Mouse (Mus musculus): ENCODE measurements around the gene Ifrd1. TPM values are rescaled to one million over a fixed set of nuclear protein-coding genes. Genes with fewer than 3 reads are reported as not detected.

Gene Ifrd1
- polyA plus RNA-seq (2015; fragmentation: Nextera tagmentation; extraction: Ambion mirVana) = 152 and 156 TPM in 2 replicates

DNA sequence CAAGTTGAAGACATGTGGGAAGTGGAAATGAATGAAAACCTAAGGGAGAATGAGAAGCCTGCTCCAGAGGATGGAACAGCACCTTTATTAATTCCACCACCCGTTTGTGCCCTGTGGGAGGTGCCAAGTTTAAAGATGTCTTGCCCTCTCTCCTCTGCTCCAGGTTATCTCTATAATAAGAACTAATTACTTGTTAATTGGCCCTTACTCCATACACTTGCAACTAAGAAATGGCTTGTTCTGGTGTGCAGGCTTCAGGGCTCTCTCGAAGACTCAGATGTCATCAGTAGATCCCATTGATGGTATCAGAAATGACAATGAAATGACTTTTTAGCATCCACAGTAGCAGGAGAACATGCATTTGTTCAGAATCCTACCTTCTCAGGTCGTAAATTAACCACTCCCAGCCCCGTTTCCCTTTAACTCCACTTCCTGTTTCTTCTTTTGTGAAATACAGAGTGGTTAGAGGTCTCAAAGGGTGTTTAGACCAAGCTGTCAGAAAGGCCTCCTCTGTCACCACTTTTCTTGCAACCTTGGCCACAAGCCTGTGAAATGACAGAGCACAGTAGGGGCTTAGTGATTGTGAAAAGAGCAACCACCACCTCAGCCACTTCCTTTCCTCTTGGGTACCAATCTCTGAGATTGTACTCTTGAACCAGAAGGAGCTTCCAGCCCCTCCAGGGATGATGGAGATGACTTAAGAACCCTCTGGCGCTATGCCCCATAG is at the start of gene Ifrd1:
Gene Ifrd1 (minus strand): TSS at position 51 of the 727 bp plus-strand sequence.
- H3K9ac ChIP-seq (ENCODE audit: low read depth, low read length) = no peak within 1 kb of the TSS
- no peaks in the 10 kb centered on the region for H3K4me1 ChIP-seq (ENCODE audit: control insufficient read depth, insufficient read depth, low read depth, low read length)
- ATAC-seq = no peak
- 79% methylated on average over 5 of the region's 5 CpGs for WGBS
- no peak within 1 kb of the TSS for H3K27ac ChIP-seq (ENCODE audit: low read depth, low read length)
- no peaks in the 10 kb centered on the region for H3K27me3 ChIP-seq (replicated peaks; ENCODE audit: control insufficient read depth, insufficient read depth, low read length)
- no peaks in the 10 kb centered on the region for H3K9me3 ChIP-seq (ENCODE audit: control insufficient read depth, low read length)
- no peak within 1 kb of the TSS for H3K4me2 ChIP-seq (ENCODE audit: low read length)
- H3K4me3 ChIP-seq (ENCODE audit: low read length) = no peak within 1 kb of the TSS
- no peaks in the 10 kb centered on the region for H3K36me3 ChIP-seq (ENCODE audit: control insufficient read depth, insufficient read depth, low read length)

DNA sequence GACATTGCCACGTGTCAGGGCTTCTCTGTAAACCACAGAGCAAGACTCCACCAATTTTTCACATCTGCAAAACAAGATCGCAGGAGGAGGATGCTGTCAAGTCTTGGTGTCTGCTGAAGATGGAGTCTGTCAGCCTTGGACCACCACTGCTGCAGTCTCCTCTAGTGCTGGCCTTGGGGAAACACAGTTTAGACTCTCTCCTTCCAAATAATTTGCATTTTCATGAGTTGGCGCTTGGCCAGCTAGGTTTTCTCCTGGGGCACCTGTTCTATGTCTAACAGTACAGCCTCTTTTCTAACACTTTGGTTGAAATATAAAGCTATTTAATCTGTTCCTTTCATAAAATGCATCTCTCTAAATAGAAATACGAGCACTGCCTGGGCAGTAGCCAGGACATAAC is 38.2 kb upstream of the Ifrd1 start:
- ATAC-seq = no peak
- Histone ChIP-seq H3K4me3 (ENCODE audit: low read length) (no peak overlapping the region), H3K9ac (ENCODE audit: low read depth, low read length) (no peak overlapping the region), H3K36me3 (ENCODE audit: control insufficient read depth, insufficient read depth, low read length) (no peaks in the 10 kb centered on the region), H3K27ac (ENCODE audit: low read depth, low read length) (no peak overlapping the region), H3K4me2 (ENCODE audit: low read length) (no peak overlapping the region), H3K27me3 (replicated peaks; ENCODE audit: control insufficient read depth, insufficient read depth, low read length) (no peaks in the 10 kb centered on the region), H3K4me1 (ENCODE audit: control insufficient read depth, insufficient read depth, low read depth, low read length) (no peaks in the 10 kb centered on the region), H3K9me3 (ENCODE audit: control insufficient read depth, low read length) (peaks cover 5% of the 10 kb centered on the region; the same call in 1 of the 2 replicates)
- WGBS = 82% methylated on average over 4 of the region's 4 CpGs

DNA sequence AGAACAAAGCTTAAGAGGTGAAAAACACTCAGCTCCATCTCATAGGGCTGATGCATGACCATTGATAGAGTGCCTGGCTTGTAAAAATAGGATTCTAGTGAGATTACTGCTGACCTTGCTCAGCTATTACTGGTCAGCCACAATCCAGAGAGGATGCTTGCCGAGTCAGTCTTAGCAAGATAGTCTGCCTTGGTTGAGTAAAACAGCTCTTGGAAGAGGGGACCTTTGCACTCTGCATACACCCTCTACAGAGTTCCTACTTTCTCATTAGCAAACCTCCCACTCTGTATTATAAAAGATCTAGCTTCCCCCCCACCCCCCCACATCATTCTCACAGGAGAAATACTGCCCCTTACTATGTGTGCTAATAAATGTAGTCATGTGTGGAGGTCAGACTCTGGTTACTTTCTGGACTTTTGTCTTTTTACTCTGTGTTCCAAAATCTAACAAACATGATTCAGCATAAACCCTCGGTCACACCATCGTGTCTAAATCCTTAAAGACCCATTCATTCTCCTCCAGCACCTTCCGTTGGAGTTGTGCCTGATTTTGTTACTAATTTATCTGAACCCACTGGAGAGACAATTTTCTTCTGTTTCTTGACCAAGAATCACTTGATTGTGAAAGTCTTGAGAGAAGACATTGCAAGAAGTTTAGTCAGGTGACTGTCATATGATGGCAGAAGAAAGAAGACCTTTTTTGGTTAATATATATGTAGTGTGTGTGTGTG is 32.5 kb upstream of the Ifrd1 start:
- no peak overlapping the region for H3K9ac ChIP-seq (ENCODE audit: low read depth, low read length)
- ATAC-seq = no peak
- H3K27me3 ChIP-seq (replicated peaks; ENCODE audit: control insufficient read depth, insufficient read depth, low read length) = no peaks in the 10 kb centered on the region
- H3K4me2 ChIP-seq (ENCODE audit: low read length) = no peak overlapping the region
- H3K36me3 ChIP-seq (ENCODE audit: control insufficient read depth, insufficient read depth, low read length) = no peaks in the 10 kb centered on the region
- H3K27ac ChIP-seq (ENCODE audit: low read depth, low read length) = no peak overlapping the region
- no peaks in the 10 kb centered on the region for H3K4me1 ChIP-seq (ENCODE audit: control insufficient read depth, insufficient read depth, low read depth, low read length)
- no peak overlapping the region for H3K4me3 ChIP-seq (ENCODE audit: low read length)
- 94% methylated on average over 4 of the region's 4 CpGs for WGBS
- H3K9me3 ChIP-seq (ENCODE audit: control insufficient read depth, low read length) = no peaks in the 10 kb centered on the region

DNA sequence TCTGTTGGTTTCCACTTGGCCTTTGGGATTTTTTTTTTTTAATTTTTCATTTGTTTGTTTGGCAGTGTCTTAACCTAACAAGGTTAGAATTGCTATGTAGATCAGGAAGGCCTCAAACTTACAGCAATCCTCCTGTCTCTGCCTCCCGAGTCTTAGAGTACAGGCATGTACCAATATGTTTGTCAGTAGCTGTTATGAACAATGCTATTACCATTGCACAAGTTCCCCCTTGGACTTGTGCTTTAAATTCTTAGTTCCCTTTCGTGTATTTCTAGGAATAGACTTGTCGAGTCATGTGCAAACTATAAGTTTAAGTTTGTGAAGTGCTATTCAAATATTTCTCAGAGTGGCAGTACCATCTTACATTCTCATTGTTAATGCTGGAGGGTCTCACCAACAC is 29.3 kb upstream of the Ifrd1 start:
- H3K27ac ChIP-seq (ENCODE audit: low read depth, low read length) = no peak overlapping the region
- no peak overlapping the region for H3K4me3 ChIP-seq (ENCODE audit: low read length)
- H3K4me1 ChIP-seq (ENCODE audit: control insufficient read depth, insufficient read depth, low read depth, low read length) = no peaks in the 10 kb centered on the region
- H3K4me2 ChIP-seq (ENCODE audit: low read length) = no peak overlapping the region
- no peaks in the 10 kb centered on the region for H3K9me3 ChIP-seq (ENCODE audit: control insufficient read depth, low read length)
- WGBS = 92% methylated on average over 3 of the region's 3 CpGs
- H3K9ac ChIP-seq (ENCODE audit: low read depth, low read length) = no peak overlapping the region
- no peaks in the 10 kb centered on the region for H3K27me3 ChIP-seq (replicated peaks; ENCODE audit: control insufficient read depth, insufficient read depth, low read length)
- no peaks in the 10 kb centered on the region for H3K36me3 ChIP-seq (ENCODE audit: control insufficient read depth, insufficient read depth, low read length)
- ATAC-seq = no peak

DNA sequence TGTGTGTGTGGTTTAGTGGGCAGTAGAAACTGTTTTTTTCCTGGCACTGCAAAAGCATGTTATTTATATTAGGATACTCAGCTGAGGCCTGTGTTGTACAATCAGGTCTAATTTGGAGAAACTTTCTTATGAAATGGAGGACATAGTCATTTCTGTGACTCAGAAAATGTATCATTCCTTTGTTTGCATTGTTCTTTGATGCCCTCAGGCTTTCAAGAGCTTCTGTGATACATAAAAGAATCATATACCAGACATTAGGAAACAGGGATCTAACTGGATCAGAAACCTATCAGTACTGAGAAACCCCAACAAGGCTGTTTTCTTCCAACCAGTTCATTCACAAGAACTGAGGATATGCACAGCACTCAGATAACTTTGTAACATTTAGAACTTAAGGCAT is 26.6 kb upstream of the Ifrd1 start:
- ATAC-seq = no peak
- Histone ChIP-seq H3K27me3 (replicated peaks; ENCODE audit: control insufficient read depth, insufficient read depth, low read length) (no peaks in the 10 kb centered on the region), H3K4me1 (ENCODE audit: control insufficient read depth, insufficient read depth, low read depth, low read length) (no peaks in the 10 kb centered on the region), H3K4me2 (ENCODE audit: low read length) (no peak overlapping the region), H3K4me3 (ENCODE audit: low read length) (no peak overlapping the region), H3K36me3 (ENCODE audit: control insufficient read depth, insufficient read depth, low read length) (no peaks in the 10 kb centered on the region), H3K9ac (ENCODE audit: low read depth, low read length) (no peak overlapping the region), H3K27ac (ENCODE audit: low read depth, low read length) (no peak overlapping the region), H3K9me3 (ENCODE audit: control insufficient read depth, low read length) (no peaks in the 10 kb centered on the region)

DNA sequence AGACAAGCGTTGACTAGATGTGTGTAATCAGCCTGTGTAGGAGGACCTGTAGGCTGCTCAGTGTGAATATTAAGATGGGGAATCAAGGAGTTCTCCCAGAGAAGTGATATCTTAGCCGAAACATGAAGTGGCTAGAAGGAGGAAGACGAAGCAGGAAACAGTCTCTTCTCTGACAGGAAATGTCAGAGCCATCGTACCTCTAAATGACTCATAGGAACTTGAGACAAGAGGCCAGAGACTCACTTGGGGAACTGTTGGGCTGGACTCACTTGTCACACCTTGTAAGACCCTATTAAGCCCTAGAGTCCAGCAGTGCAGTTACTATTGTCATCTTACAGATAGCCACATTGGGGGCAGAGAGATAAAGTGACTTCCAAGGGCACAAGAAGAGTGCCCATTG is 25.0 kb upstream of the Ifrd1 start:
- Histone ChIP-seq H3K9ac (ENCODE audit: low read depth, low read length) (no peak overlapping the region), H3K36me3 (ENCODE audit: control insufficient read depth, insufficient read depth, low read length) (no peaks in the 10 kb centered on the region), H3K9me3 (ENCODE audit: control insufficient read depth, low read length) (no peaks in the 10 kb centered on the region), H3K27me3 (replicated peaks; ENCODE audit: control insufficient read depth, insufficient read depth, low read length) (no peaks in the 10 kb centered on the region), H3K4me3 (ENCODE audit: low read length) (no peak overlapping the region), H3K4me2 (ENCODE audit: low read length) (no peak overlapping the region), H3K4me1 (ENCODE audit: control insufficient read depth, insufficient read depth, low read depth, low read length) (no peaks in the 10 kb centered on the region), H3K27ac (ENCODE audit: low read depth, low read length) (no peak overlapping the region)
- ATAC-seq = no peak
- 92% methylated on average over 4 of the region's 4 CpGs for WGBS

DNA sequence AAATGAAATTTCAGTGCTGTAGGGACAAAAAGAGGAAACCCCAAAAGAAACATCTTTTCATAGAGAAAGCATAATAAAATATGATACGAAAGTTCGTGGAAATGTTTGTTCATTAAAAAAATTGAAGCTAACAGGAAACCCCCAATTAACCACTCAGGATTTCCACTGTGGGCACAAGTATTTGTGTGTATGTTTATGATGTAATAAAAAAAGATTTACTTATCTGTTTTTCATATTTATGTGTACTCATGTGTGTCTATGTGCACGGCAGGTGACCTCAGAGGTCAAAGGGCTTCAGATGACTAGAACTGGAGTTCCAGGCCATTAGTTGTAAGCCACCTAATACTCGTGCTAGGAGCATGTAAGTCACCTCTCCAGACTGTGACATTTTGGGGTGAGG is 24.4 kb upstream of the Ifrd1 start:
- no peak overlapping the region for H3K9ac ChIP-seq (ENCODE audit: low read depth, low read length)
- ATAC-seq = no peak
- no peaks in the 10 kb centered on the region for H3K36me3 ChIP-seq (ENCODE audit: control insufficient read depth, insufficient read depth, low read length)
- no peaks in the 10 kb centered on the region for H3K27me3 ChIP-seq (replicated peaks; ENCODE audit: control insufficient read depth, insufficient read depth, low read length)
- no peak overlapping the region for H3K4me3 ChIP-seq (ENCODE audit: low read length)
- H3K4me2 ChIP-seq (ENCODE audit: low read length) = no peak overlapping the region
- 84% methylated on average over 4 of the region's 4 CpGs for WGBS
- H3K4me1 ChIP-seq (ENCODE audit: control insufficient read depth, insufficient read depth, low read depth, low read length) = no peaks in the 10 kb centered on the region
- no peaks in the 10 kb centered on the region for H3K9me3 ChIP-seq (ENCODE audit: control insufficient read depth, low read length)
- no peak overlapping the region for H3K27ac ChIP-seq (ENCODE audit: low read depth, low read length)

DNA sequence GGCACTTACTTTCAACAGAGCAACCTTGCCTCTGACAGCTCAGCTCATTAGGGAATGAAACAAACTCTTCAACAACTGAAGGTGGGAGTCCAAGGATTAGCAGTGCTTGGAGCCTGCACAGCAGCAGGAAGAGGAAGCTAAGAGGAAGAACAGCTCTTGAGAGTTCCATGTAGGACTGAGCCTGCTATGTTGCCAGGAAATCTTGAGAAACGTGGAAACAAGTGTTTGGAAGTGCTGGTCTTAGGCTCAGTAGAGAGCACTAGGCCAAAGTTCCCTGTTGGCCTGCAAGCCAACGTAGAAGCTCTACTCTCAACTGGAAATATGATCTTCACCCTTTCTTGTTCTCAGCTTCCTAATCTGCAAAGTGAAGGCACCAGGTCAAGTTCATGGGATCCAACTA is 20.0 kb upstream of the Ifrd1 start:
- 75% methylated on average over 2 of the region's 2 CpGs for WGBS

DNA sequence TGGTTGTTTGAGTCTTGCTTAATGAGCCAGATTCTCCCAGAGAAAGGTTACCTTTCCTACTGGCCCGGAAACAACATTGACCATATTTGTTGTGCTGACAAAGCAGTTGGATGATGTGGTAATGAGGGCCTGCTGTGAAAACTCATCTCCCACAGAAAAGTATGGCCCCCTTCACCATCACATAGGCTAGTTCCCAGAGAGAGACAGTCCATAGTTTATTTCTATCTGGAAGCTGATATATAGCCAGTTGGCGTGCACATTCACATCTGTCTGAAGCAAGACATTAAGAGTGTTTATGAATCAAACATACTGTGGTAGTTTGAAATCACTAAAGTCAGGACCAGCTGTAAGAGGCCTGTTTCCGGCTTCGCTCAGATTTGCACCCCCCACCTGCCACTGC is 15.4 kb upstream of the Ifrd1 start:
- Histone ChIP-seq H3K27me3 (replicated peaks; ENCODE audit: control insufficient read depth, insufficient read depth, low read length) (no peaks in the 10 kb centered on the region), H3K4me3 (ENCODE audit: low read length) (no peak overlapping the region), H3K9me3 (ENCODE audit: control insufficient read depth, low read length) (no peaks in the 10 kb centered on the region), H3K4me1 (ENCODE audit: control insufficient read depth, insufficient read depth, low read depth, low read length) (no peaks in the 10 kb centered on the region), H3K9ac (ENCODE audit: low read depth, low read length) (no peak overlapping the region), H3K27ac (ENCODE audit: low read depth, low read length) (no peak overlapping the region), H3K4me2 (ENCODE audit: low read length) (no peak overlapping the region), H3K36me3 (ENCODE audit: control insufficient read depth, insufficient read depth, low read length) (no peaks in the 10 kb centered on the region)
- 78% methylated on average over 4 of the region's 4 CpGs for WGBS
- ATAC-seq = no peak

More for the DNA sequence above, 20.0 kb upstream of the Ifrd1 start:
- no peaks in the 10 kb centered on the region for H3K36me3 ChIP-seq (ENCODE audit: control insufficient read depth, insufficient read depth, low read length)
- no peak for ATAC-seq
- no peak overlapping the region for H3K4me3 ChIP-seq (ENCODE audit: low read length)
- no peaks in the 10 kb centered on the region for H3K27me3 ChIP-seq (replicated peaks; ENCODE audit: control insufficient read depth, insufficient read depth, low read length)
- H3K4me2 ChIP-seq (ENCODE audit: low read length) = no peak overlapping the region
- H3K4me1 ChIP-seq (ENCODE audit: control insufficient read depth, insufficient read depth, low read depth, low read length) = no peaks in the 10 kb centered on the region
- H3K9ac ChIP-seq (ENCODE audit: low read depth, low read length) = no peak overlapping the region
- no peaks in the 10 kb centered on the region for H3K9me3 ChIP-seq (ENCODE audit: control insufficient read depth, low read length)
- no peak overlapping the region for H3K27ac ChIP-seq (ENCODE audit: low read depth, low read length)
